In the genomic region with DNA sequence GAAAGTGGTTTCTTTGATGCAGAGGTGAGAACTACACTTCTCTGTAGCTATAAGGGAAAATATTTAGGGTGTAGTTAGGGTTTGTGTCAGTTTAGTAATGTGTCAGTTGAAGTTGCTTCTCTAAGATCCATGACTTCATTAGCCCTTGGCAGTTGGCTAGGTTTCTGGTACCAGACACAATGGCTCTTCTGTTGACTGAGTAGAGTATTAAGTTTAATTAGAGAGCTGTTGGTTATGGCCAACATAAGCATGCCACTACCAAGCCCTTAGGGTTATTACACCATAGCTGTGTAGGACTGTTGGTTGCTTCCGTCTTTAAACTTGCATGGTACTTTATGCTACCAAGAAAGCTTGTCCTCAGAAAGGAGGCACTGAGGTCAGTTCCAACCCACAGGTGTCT, we compare ENCODE assay signal across 18 mouse cellular contexts.
"Had no signal": no experiment of that assay in that cellular context is flagged by ENCODE, and none has a peak within 500 bp of the region (broad histone marks: within the 10 kb centered on the region; RNA-seq: fewer than 3 reads in every experiment).

No protein-coding gene starts in this region.

- H3K27me3 ChIP-seq: lung, embryonic 15.5 days; megakaryocyte, embryonic 14.5 days; midbrain, embryonic 12.5 days; midbrain, embryonic 15.5 days; neural tube, embryonic 12.5 days; stomach, embryonic 15.5 days had no signal

- H3K36me3 ChIP-seq: lung, embryonic 15.5 days; midbrain, embryonic 10.5 days; midbrain, embryonic 12.5 days; midbrain, embryonic 15.5 days; neural tube, embryonic 12.5 days; stomach, embryonic 15.5 days had no signal

- DNase-seq: liver, postnatal 0 days; lung, adult 2 months; lung, postnatal 14 days; lung, postnatal 36 days; right cerebral cortex, postnatal 14 days; thymus, adult 2 months; thymus, postnatal 25 days; thymus, postnatal 4 days had no signal

- ATAC-seq: liver, postnatal 0 days; lung, postnatal 0 days; midbrain, embryonic 15.5 days had no signal

- H3K9me3 ChIP-seq: lung, embryonic 15.5 days; midbrain, embryonic 10.5 days; midbrain, embryonic 12.5 days; midbrain, embryonic 15.5 days; neural tube, embryonic 12.5 days; stomach, embryonic 15.5 days had no signal

- H3K4me1 ChIP-seq: lung, embryonic 15.5 days; megakaryocyte, embryonic 14.5 days; midbrain, embryonic 10.5 days; midbrain, embryonic 12.5 days; midbrain, embryonic 15.5 days; neural tube, embryonic 12.5 days; stomach, embryonic 15.5 days had no signal

- H3K9ac ChIP-seq: liver, postnatal 0 days; lung, embryonic 15.5 days; midbrain, embryonic 12.5 days; midbrain, embryonic 15.5 days; neural tube, embryonic 12.5 days; stomach, embryonic 15.5 days had no signal

- H3K4me2 ChIP-seq: lung, embryonic 15.5 days; midbrain, embryonic 12.5 days; midbrain, embryonic 15.5 days; neural tube, embryonic 12.5 days; stomach, embryonic 15.5 days had no signal

- H3K4me3 ChIP-seq: lung, embryonic 15.5 days; megakaryocyte, embryonic 14.5 days; midbrain, embryonic 10.5 days; midbrain, embryonic 12.5 days; midbrain, embryonic 15.5 days; neural tube, embryonic 12.5 days; stomach, embryonic 15.5 days had no signal

- H3K27ac ChIP-seq: lung, embryonic 15.5 days; macrophage; midbrain, embryonic 10.5 days; midbrain, embryonic 12.5 days; midbrain, embryonic 15.5 days; neural tube, embryonic 12.5 days; stomach, embryonic 15.5 days; stomach, postnatal 0 days had no signal
